Mouse (Mus musculus) midbrain, embryonic 15.5 days (tissue): ENCODE data around the gene Thada. TPM values are rescaled to one million over a fixed set of nuclear protein-coding genes. Genes with fewer than 3 reads are reported as not detected.

Source experiments
- ATAC-seq: fragments of 200-750 bp; cut with Nextera tagmentation; replicated peaks from 2 replicates; pipeline ENCODE4 v1.8.0; 2017; ENCODE audit warnings: moderate TSS enrichment
- H3K27ac ChIP-seq: fragments of 300-500 bp; sonication (generic); 2 replicates; pipeline ENCODE4 v1.5.1; 2015; ENCODE audit warnings: mild to moderate bottlenecking, inconsistent platforms
- H3K27me3 ChIP-seq: fragments of 300-500 bp; sonication (generic); replicated peaks from 2 replicates; pipeline ENCODE4 v1.6.1; 2015; ENCODE audit warnings: inconsistent platforms
- H3K36me3 ChIP-seq: fragments of 300-500 bp; sonication (generic); replicated peaks from 2 replicates; pipeline ENCODE4 v1.6.1; 2015; ENCODE audit warnings: inconsistent platforms
- H3K4me1 ChIP-seq: fragments of 300-500 bp; sonication (generic); 2 replicates; pipeline ENCODE4 v1.6.1; 2015; ENCODE audit warnings: inconsistent platforms
- H3K4me2 ChIP-seq: fragments of 300-500 bp; sonication (generic); 2 replicates; pipeline ENCODE4 v1.6.1; 2015; ENCODE audit warnings: inconsistent platforms, mild to moderate bottlenecking, moderate library complexity
- H3K4me3 ChIP-seq: fragments of 300-500 bp; sonication (generic); 2 replicates; pipeline ENCODE4 v1.5.1; 2015; ENCODE audit warnings: mild to moderate bottlenecking, inconsistent platforms
- H3K9ac ChIP-seq: fragments of 300-500 bp; sonication (generic); 2 replicates; pipeline ENCODE4 v1.6.1; 2015; ENCODE audit warnings: mild to moderate bottlenecking, inconsistent platforms
- H3K9me3 ChIP-seq: fragments of 300-500 bp; sonication (generic); 2 replicates; pipeline ENCODE4 v1.6.1; 2016; ENCODE audit warnings: inconsistent platforms
- WGBS: fragments of 180-500 bp; shearing (Covaris S2); methylation state at CpG from one replicate; pipeline ENCODE4 v1.1.7; 2015; ENCODE audit warnings: mixed read lengths; 5-methylcytosine and 5-hydroxymethylcytosine counted together
- polyA plus RNA-seq: library from polyadenylated mRNA; unstranded; fragments of >200 nt; fragmentation: Nextera tagmentation; extraction: Ambion mirVana; gene quantifications from 2 replicates; pipeline ENCODE4 v1.2.1, GENCODE M21; 2015

Gene Thada
- polyA plus RNA-seq, 1 experiment from 2014 or later: 8.1 TPM

DNA sequence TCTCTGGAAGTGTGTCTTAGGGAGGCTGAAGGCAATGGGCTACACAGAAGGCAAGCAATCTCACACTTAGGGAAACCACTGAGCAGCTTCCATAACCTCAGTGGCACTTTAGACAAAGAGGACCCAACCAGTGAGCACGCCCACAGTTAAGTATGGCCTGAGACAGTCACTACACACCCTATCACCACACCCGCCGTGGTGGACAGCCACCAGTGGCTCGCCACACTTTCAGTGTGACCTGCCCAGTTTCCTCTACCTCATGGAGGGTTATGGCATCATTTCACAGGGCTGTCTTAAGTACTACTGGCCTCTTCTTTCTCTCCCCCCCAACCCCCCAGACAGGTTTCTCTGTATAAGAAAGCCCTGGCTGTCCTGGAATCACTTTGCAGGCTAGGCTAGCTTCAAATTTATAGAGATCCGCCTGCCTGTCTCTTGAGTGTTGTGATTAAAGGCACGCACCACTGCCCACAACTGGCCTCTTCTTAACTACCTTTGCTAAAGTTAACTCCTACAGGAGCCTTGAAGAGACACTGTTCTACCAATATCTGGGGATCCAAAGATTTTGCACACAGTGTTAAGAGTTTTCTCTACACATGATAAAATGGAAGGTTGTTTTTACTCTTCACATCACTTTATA, 194.3 kb downstream of the Thada start:
- no peaks in the 10 kb centered on the region for H3K27me3 ChIP-seq
- H3K9ac ChIP-seq: no peak overlapping the region
- no peak overlapping the region for H3K27ac ChIP-seq
- 93% methylated on average over 6 of the region's 6 CpGs for WGBS
- no peak overlapping the region for H3K4me2 ChIP-seq
- no peak overlapping the region for H3K4me3 ChIP-seq
- ATAC-seq: no peak
- no peaks in the 10 kb centered on the region for H3K36me3 ChIP-seq
- peaks cover 11% of the 10 kb centered on the region for H3K4me1 ChIP-seq
- H3K9me3 ChIP-seq: no peaks in the 10 kb centered on the region

DNA sequence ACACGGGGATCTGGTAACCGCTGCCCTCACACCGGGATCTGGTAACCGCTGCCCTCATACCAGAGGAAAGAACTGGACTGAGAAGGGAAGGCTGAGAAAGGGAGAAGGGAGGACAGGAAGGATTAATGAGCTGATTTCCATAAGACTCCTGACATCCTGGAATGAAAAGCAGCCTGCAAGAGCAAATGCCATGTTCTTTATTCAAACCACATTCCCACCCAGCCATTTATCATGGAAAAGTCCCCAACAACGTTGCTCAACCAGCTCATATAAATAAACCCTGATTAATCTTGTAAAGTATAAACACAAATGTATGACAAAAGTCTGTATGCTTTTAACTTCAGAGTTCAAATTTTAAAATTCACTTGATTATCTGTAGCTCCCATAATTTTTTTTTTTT, 196.3 kb downstream of the Thada start:
- Histone ChIP-seq H3K9me3 (no peaks in the 10 kb centered on the region), H3K27ac (no peak overlapping the region), H3K9ac (no peak overlapping the region), H3K4me2 (no peak overlapping the region), H3K27me3 (no peaks in the 10 kb centered on the region), H3K4me3 (no peak overlapping the region), H3K4me1 (peaks cover 9% of the 10 kb centered on the region), H3K36me3 (no peaks in the 10 kb centered on the region)
- 93% methylated on average over 5 of the region's 5 CpGs for WGBS
- ATAC-seq: no peak

DNA sequence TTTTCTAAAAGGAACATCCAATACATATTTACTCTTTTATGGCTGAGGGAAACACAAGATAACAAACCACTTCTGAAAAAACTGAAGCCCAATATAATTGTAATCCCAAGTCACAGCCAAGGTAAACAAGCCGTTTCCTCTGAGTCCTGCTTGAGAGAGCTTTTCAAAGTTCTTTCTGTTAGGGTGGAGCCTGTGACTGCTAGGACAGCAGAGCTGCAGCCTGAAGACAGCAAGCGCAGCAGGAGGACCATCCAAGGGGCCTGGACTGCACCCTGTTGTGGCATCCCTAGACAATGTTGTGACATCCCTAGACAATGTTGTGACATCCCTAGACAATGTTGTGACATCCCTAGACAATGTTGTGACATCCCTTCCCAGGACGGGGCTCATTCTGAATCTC, 197.6 kb downstream of the Thada start:
- no peak overlapping the region for H3K27ac ChIP-seq
- H3K4me1 ChIP-seq: no peaks in the 10 kb centered on the region
- H3K4me3 ChIP-seq: no peak overlapping the region
- no peak overlapping the region for H3K9ac ChIP-seq
- no peak for ATAC-seq
- WGBS: 83% methylated on average over 3 of the region's 3 CpGs
- H3K4me2 ChIP-seq: no peak overlapping the region
- no peaks in the 10 kb centered on the region for H3K9me3 ChIP-seq
- no peaks in the 10 kb centered on the region for H3K36me3 ChIP-seq
- H3K27me3 ChIP-seq: no peaks in the 10 kb centered on the region

- ATAC-seq: no peak
- Histone ChIP-seq H3K4me1 (no peaks in the 10 kb centered on the region), H3K4me2 (no peak overlapping the region), H3K9me3 (no peaks in the 10 kb centered on the region), H3K36me3 (no peaks in the 10 kb centered on the region), H3K9ac (no peak overlapping the region), H3K4me3 (no peak overlapping the region), H3K27ac (no peak overlapping the region), H3K27me3 (no peaks in the 10 kb centered on the region)
- WGBS: 93% methylated on average over 6 of the region's 6 CpGs
Observed at GRCm38 (mm10) chr17:84267456-84268074, 198.4 kb downstream of the Thada start.

DNA sequence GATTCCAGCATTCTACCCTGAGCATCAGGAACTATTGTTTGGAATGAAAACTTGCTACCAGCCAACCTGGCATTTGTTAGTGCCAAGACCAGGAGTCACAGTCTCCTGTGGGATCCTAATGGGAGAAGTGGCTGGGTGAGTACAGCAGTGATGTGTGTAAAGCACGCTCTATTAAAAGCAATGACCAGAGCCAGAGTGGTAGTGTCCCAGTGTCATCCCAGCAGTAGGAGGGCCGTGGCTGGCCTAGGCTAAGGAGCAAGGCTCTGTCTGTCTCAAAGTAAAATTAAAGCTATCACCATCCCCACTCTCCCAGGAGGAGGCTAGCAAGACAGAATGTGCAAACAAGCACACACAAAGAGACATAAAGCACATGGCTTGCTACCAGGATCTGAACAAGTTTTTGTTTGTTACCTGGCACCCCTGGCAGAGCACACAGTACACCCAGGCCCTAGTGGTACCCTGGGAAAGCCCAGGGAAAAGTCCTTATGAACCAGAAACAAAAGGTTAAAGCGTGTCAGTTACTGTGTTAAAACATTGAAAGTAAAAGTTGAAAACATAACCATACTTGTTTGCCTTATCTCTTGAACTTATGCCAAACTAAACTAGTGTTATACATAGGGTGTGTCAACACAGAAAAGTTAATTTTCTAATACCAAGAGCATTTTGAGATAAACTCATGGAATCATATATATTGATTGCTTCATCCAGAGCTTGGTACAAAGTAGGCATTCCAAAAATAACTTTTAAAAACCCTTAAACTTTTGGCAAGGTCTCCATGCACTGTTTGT, 199.7 kb downstream of the Thada start:
- H3K27me3 ChIP-seq: no peaks in the 10 kb centered on the region
- no peak overlapping the region for H3K4me3 ChIP-seq
- H3K4me1 ChIP-seq: no peaks in the 10 kb centered on the region
- no peak overlapping the region for H3K4me2 ChIP-seq
- H3K9me3 ChIP-seq: no peaks in the 10 kb centered on the region
- H3K36me3 ChIP-seq: no peaks in the 10 kb centered on the region
- no peak overlapping the region for H3K9ac ChIP-seq
- no peak overlapping the region for H3K27ac ChIP-seq
- no peak for ATAC-seq
- 91% methylated on average over 3 of the region's 3 CpGs for WGBS

DNA sequence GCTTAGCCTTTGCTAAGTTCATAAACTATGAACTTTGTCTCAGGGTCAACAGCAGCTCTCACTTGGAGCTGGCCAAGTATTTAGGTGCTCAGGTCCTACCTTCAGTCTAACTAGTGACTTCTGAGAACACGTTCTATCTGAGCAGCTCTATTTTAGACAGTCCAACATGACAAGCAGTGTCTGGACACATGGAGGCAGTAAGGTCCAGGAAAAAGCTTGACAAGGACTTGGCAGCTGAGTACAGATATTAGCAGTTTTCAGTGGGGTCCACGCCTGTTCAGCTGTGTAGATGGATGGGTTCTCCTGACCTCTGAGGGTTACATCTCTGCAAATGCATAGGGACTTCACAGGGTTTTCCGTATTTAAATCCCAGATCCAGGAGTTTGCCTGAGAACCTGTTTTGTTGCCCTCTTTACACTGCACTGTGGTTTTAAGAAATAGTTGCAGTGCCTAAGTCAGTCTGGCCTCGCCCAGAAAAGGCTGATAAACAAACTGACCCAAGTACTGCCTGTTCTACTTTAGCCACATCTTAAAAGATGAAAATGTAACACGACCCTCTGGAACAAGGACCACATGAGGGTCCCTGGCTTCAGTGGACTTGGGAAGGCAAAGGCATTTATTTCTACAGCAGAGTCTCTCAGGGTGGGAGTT, 200.4 kb downstream of the Thada start:
- ATAC-seq: no peak
- no peak overlapping the region for H3K4me2 ChIP-seq
- H3K27me3 ChIP-seq: no peaks in the 10 kb centered on the region
- no peak overlapping the region for H3K4me3 ChIP-seq
- no peaks in the 10 kb centered on the region for H3K9me3 ChIP-seq
- no peak overlapping the region for H3K27ac ChIP-seq
- WGBS: 85% methylated on average over 5 of the region's 5 CpGs
- H3K9ac ChIP-seq: no peak overlapping the region
- H3K4me1 ChIP-seq: no peaks in the 10 kb centered on the region
- H3K36me3 ChIP-seq: no peaks in the 10 kb centered on the region

DNA sequence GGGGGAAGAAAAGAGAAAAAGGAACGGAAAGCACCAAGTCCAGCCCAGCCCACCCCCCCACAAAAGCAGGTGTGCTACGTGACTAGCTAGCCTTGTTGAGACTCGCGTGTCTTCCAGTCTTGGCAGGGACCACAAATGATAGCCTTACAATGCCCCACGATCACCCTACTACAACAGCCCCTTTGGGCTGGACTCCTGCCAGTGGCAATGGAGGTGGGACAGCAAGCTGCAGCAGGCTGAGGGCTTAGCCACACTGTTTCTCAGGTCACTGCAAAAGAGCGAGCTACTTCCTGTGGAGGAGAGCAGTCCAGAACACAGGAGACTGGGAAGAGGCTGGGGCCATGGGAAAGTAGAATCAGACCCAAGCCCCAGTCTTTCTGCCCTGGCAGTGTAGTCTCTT, 201.7 kb downstream of the Thada start:
- H3K9me3 ChIP-seq: no peaks in the 10 kb centered on the region
- H3K27ac ChIP-seq: no peak overlapping the region
- WGBS: 80% methylated on average over 6 of the region's 6 CpGs
- H3K4me3 ChIP-seq: no peak overlapping the region
- H3K9ac ChIP-seq: no peak overlapping the region
- no peak for ATAC-seq
- no peaks in the 10 kb centered on the region for H3K4me1 ChIP-seq
- no peak overlapping the region for H3K4me2 ChIP-seq
- H3K36me3 ChIP-seq: no peaks in the 10 kb centered on the region
- H3K27me3 ChIP-seq: no peaks in the 10 kb centered on the region

- Histone ChIP-seq H3K9ac (no peak overlapping the region), H3K4me2 (no peak overlapping the region), H3K4me1 (peaks cover under 1% of the 10 kb centered on the region; the same call in 1 of the 2 replicates), H3K27ac (no peak overlapping the region), H3K4me3 (no peak overlapping the region), H3K9me3 (no peaks in the 10 kb centered on the region), H3K36me3 (no peaks in the 10 kb centered on the region), H3K27me3 (no peaks in the 10 kb centered on the region)
- WGBS: 82% methylated on average over 5 of the region's 5 CpGs
- no peak for ATAC-seq
Observed at GRCm38 (mm10) chr17:84263591-84263990, 202.4 kb downstream of the Thada start.

DNA sequence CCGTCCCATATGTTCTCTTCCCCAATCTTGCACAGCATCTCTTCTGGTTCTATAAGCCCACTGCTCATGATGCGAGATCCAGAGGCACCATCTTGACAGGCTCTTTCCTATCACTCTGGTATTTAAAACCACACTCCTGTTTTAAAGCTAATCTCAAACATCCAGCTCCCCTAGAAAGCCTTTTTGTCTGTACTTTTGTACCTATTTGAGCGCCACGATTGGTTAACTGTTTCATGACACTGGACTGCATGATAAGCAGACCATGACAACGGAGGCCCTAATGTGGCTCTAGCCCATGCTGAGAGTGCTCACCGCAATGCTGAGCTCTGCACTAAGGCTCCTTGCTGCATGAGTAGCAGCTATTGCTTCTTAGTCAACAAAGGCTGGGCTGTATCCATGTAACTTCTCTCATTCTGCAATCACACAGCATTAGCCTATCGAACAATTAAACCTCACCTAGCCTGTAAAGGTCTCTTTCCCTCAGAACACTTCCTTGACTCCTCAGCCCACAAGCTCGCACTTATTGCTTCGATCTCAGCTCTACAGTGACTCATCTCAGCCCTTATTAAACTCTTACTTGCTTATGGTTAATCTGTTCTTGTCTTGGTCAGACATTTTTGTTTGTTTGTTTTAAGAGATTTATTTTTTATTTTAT, 203.6 kb downstream of the Thada start:
- Histone ChIP-seq H3K9ac (no peak overlapping the region), H3K36me3 (no peaks in the 10 kb centered on the region), H3K4me1 (peaks cover 8% of the 10 kb centered on the region), H3K4me3 (no peak overlapping the region), H3K4me2 (no peak overlapping the region), H3K27me3 (no peaks in the 10 kb centered on the region), H3K27ac (no peak overlapping the region), H3K9me3 (no peaks in the 10 kb centered on the region)
- WGBS: 87% methylated on average over 9 of the region's 9 CpGs
- ATAC-seq: no peak

DNA sequence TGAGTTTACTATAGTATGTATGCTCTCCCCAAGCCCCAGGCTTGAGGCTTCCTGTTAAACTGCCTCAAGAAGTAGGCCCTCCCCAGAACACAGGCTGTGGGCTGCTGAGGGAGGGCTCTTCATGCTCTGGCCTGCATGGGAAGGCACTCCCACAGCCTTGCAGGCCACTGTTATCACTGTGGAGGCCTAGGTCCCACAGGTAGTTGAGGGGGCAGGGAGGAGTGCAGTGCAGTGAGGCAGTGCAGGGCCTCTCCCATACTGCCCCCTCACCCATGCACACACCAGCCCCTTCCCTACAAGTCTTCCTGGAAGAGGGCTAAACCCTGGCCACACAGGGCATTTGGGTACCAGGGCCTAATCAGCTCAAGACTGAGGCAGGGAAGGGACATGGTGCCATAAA, 205.0 kb downstream of the Thada start:
- no peaks in the 10 kb centered on the region for H3K36me3 ChIP-seq
- H3K4me3 ChIP-seq: no peak overlapping the region
- H3K9ac ChIP-seq: no peak overlapping the region
- H3K4me1 ChIP-seq: peaks cover 8% of the 10 kb centered on the region
- no peak overlapping the region for H3K4me2 ChIP-seq
- ATAC-seq: no peak
- H3K27me3 ChIP-seq: no peaks in the 10 kb centered on the region
- H3K9me3 ChIP-seq: no peaks in the 10 kb centered on the region
- H3K27ac ChIP-seq: no peak overlapping the region

- no peak overlapping the region for H3K4me3 ChIP-seq
- H3K27me3 ChIP-seq: no peaks in the 10 kb centered on the region
- H3K4me1 ChIP-seq: peaks cover 8% of the 10 kb centered on the region
- no peak overlapping the region for H3K27ac ChIP-seq
- no peaks in the 10 kb centered on the region for H3K36me3 ChIP-seq
- no peak for ATAC-seq
- no peak overlapping the region for H3K4me2 ChIP-seq
- no peak overlapping the region for H3K9ac ChIP-seq
- no peaks in the 10 kb centered on the region for H3K9me3 ChIP-seq
Observed at GRCm38 (mm10) chr17:84260226-84260625, 205.8 kb downstream of the Thada start.

GRCm38 (mm10) chr17:84258638-84259261, 207.3 kb downstream of the Thada start:
- no peak overlapping the region for H3K9ac ChIP-seq
- peaks cover 8% of the 10 kb centered on the region for H3K4me1 ChIP-seq
- no peak overlapping the region for H3K4me3 ChIP-seq
- H3K27me3 ChIP-seq: no peaks in the 10 kb centered on the region
- H3K9me3 ChIP-seq: no peaks in the 10 kb centered on the region
- H3K27ac ChIP-seq: 0 out of 2 replicates have a peak overlapping the region, but pooled peaks have one; percentile 17
- H3K36me3 ChIP-seq: no peaks in the 10 kb centered on the region
- no peak for ATAC-seq
- 56% methylated on average over 4 of the region's 4 CpGs for WGBS
- H3K4me2 ChIP-seq: no peak overlapping the region
